Mouse (Mus musculus): ENCODE results near the gene Baiap2l1.

Gene Baiap2l1

GRCm38 (mm10) chr5:144283551-144284031 lies 74.3 kb downstream of the Baiap2l1 start:
- DNase-seq: no peak

GRCm38 (mm10) chr5:144282470-144283260 lies 75.2 kb downstream of the Baiap2l1 start:
- DNase-seq: no peak

DNA sequence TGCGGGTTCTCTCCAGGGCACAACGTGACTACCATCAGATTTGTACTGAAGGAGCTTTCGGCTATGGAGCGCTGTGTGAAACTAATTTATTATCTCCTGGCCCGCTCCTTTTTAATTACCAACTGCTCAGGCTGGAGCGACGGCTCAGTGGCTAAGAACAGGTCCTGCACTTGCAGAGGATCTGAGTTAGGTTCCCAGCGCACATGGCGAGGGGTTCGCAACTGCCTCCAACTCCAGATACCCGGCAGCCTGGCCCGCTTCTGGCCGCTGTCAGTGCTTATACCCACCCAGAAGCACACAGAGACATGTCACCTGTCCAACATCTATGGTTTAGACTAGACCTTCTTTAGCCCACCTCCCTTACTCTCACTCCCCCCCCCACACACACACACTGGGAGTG lies 78.0 kb downstream of the Baiap2l1 start:
- DNase-seq: no peak

DNA sequence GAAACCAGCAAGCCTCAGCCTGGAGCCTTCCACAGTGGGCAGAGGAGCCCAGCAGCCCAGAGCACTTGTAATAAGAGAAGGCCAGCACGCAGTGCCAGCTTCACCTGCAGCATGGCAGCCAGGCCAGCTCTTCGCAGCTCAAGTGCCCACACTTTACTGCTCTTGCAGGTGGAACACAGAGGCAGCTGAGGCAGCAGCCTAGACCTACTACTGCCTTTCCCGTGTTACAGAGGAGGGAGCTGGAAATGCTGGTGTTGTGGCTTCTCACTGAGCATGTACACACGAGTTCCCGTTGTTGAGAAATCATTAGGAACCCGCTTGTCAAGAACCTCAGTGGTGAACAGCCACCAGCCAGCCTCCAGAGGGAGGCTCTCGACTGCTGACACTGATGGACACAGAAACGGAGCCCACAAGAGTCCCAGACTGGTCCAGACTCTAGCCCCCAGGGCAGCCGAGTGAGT lies 78.8 kb downstream of the Baiap2l1 start:
- DNase-seq: no peak

DNA sequence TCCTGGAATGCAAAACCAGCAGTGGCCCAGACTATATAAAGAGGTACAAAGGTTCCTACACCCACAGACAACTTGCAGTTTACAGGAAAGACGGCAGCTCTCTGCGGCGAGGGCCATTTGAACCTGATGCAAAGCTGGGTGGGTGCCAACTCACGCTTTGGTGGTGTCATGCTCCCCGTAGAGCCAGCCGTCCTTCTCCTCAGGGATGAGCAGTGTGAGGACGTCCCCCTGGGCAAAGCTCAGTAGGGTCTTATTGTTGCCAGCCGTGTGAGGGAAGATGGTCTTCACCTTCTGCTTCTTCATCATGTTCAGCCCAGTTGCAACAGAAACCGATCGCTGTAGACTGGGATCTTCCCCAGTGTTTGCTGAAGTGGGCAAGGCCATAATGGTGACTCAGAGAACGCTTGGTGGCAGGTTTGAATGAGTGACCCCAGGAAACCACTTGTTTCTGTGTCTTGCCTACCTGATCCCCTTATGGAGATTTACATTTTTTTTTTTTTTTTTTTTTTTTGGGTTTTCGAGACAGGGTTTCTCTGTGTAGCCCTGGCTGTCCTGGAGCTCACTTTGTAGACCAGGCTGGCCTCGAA lies 79.4 kb downstream of the Baiap2l1 start:
- DNase-seq: no peak

DNA sequence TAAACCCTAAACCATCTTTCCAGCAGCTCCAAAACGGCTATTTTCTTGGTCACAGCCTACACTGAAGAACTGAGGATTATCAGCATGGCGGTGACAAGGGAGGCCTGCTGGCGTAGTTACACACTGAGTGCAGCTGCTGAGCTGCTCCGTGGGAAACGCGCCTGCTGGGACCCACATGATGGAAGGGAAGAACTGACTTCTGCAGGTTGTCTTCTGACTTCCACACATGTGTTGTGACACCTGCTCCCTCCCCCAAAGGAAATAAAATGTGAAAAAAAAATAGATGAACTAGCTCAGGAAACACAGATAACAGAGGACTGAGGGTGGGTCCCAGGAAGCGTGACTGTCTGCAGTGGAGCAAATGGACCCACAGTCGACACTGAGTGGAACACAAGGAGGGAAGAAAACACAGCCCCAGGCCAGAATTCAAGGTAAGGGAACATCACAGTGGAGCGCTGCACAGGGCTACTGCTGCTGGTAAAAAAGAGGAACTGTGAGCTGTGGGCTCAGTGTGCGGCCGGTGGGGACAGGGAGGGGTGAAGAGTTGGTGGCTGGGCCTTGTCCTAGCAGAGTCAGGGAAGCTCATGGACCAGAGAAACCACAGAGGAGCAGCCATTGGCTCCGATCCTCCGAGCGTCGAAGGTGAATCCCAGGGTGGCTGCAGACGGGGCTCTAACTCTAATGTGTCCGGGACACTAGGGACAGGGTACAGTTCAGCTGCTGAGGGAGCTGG lies 80.8 kb downstream of the Baiap2l1 start:
- DNase-seq: peak; percentile 17

GRCm38 (mm10) chr5:144274904-144275303 lies 83.0 kb downstream of the Baiap2l1 start:
- no peak for DNase-seq

DNA sequence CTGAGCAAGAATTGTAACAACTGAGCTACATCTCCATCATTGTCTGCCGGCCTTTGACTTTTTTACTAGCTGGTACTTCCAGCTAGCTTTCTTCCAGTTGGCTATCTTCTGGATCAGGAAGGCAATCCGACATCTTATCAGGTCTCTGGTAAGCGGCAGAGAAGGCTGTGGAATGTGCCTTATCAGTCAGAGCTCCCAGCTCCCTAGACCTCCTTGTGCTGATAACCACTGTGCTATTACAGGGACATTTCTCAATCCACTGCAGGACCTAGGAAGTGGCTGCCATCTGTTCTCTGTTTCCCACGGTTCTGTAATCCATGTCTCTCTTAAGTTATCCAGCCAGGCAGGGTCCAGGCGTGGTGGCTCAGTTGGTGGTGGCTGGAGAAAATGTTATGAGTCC lies 86.1 kb downstream of the Baiap2l1 start:
- DNase-seq: no peak

DNA sequence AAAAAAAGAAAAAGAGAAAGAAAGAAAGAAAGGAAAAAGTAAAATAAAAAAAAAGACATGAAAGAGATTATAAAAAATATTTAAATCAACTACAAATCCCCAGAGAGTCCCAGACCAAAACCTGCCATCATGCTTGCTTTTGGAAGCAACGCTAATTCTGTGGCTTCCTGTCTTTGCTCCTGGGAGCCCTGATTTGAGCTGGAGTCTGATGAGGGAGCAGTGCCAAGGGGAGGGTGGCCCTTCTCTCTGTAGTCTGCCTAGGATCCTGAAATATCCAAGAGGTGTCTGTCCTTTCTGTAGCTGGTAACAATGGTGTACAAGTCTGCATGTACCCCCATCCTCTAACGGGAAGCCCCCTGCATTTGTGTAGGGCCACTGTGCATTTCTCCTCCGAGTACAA lies 86.8 kb downstream of the Baiap2l1 start:
- DNase-seq: no peak

DNA sequence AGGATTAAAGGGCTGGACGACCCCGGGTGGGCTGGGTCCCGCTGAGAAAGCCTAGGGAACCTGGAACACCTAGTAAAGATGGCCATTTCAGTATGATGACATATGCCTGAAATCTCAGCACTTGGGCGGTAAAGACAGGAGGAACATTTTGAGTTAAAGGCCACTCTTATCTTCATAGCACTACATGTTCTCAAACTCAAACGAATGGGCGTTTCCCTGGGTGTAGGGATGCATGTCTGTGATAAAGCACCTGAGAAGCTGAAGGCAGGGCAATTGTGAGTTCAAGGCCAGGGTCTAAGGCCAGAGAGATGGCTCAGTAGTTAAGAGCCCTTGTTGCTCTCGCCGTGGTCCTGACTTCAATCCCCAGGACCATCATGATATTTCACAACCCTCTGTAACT lies 87.5 kb downstream of the Baiap2l1 start:
- DNase-seq: no peak

DNA sequence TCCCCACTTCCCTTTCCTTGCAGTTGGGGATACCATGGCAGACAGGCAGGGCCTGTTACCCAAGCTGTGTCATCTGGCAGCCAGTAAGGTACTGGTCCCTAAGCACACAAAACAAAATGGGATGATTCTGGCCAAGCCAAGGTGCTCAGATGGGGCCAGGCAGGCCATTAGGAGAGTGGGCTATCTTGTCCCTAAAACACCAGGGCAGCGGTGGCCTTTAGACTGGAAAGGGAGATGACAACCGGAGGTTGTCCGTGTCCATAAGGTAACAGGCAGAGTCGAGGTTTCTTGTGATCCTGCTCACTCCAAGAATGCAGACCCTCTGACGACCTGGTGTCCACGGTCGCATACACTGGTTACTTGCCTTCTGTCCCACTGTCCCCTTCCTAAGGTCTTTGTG lies 88.0 kb downstream of the Baiap2l1 start:
- no peak for DNase-seq

DNA sequence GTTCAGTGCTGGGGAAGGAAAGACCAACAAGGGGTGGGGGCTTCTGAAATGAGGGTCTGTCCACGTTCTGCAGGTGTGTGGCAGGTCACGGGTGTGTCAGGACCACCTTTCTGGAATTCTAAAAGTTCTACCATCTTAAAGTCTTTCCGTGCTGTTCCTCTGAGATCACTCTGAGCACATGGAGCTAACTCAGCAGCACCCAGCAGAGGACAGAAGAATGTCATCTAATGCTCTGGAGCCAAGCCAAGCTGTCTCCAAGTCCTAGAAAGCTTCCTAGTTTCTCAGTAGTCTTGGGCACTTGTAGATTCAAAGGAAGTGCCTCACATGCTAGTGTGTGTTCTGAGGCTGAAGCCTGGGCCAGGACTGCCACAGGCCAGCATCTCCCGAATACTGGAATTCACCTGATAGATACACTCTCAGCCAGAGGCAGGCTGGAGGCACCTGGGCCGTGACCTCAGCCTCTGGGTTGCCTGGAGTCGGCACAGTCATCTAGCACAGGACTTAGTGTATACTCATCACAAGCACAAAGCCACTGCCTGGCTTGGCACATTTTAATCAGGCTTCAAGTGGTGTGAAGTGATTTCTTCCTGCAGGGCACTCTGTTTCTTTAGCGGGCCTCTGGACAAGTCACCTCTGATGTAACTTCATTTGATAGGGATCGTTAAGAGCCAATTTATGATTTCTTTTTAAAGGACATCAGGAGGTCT lies 90.2 kb downstream of the Baiap2l1 start:
- no peak for DNase-seq

DNA sequence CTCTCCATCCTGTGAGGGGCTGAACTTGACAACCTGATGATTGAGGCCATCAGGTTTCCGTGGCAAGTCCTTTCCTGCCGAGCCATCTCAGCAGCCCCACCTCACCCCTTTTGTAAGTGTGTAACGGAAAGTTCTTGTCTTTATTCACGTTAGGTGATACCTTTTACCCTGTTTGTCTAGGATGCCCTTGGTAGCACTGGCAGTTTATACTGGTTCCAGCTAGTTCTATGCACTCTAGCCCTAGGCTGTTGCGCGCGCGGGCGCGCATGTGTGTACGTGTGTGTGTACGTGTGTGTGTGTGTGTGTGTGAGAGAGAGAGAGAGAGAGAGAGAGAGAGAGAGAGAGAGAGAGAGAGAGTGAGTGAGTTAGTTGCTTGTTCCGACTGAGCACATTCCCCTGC lies 94.4 kb downstream of the Baiap2l1 start:
- DNase-seq: no peak

- DNase-seq: no peak
Measured at GRCm38 (mm10) chr5:144263082-144263481, 94.8 kb downstream of the Baiap2l1 start.

DNA sequence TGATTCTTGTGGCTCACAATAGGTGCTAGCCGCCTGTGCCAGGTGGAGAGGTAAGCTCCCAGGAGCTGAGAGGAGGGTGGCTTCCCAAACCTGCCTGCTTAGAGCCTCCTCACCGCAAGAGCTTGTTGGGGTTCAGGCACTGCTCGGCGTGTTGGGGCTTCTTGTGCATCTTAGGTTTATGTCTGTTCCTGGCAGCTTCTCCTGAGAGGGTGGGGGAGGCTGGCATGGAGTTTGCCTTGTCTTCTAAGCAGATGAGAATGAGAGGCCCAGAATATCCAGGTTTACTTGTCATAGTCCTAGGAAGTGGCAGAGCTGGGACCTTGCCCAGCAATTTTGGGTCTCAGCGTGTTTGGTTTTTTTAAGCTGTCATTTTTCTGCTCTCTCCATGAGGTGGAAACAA lies 96.1 kb downstream of the Baiap2l1 start:
- no peak for DNase-seq

GRCm38 (mm10) chr5:144261309-144261708 lies 96.6 kb downstream of the Baiap2l1 start:
- no peak for DNase-seq

GRCm38 (mm10) chr5:144260464-144260863 lies 97.4 kb downstream of the Baiap2l1 start:
- DNase-seq: no peak

- no peak for DNase-seq
Measured at GRCm38 (mm10) chr5:144259228-144259627, 98.7 kb downstream of the Baiap2l1 start.

DNA sequence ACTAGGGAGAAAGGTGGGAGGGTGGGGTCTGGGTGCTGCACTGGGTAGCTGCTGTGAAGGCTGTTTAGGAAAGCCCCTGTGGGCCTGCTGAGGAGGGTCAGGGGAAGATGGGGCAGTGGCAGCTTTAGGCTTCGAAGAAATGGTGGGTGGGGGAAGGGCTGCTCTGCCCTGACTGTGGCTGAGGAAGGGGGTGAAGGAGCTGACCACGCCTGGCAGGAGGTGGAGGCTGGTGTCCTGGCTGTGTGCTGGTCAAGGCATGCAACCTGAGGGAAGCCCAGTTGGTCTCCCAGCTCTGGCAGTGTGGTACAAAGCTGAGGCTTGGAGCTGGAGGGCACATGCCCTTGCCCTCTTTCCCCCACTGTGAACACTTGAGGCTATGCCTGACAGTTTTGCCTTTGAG lies 99.2 kb downstream of the Baiap2l1 start:
- no peak for DNase-seq

GRCm38 (mm10) chr5:144258131-144258611 lies 99.7 kb downstream of the Baiap2l1 start:
- DNase-seq: no peak

- no peak for DNase-seq
Measured at GRCm38 (mm10) chr5:144257451-144258110, 100.3 kb downstream of the Baiap2l1 start.

DNA sequence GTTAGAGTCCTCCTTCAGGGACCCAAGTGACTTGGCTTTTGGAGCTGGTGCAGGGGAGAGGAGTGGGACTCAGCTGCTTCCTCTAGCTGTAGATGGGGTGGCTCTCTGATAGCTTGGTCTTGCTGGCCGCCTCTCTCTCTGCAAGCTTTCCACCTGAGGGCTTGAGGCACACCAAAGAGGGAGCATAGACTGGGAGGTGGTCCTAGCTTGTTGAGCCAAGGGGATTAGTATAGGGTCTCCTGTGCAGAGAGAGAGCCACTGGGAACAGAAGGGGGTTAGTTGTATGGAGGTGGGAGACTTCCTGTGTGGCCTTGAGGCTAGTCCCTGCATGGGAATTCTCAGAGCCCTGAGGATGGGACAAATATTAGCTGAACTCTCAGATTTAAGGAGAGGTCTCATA lies 101.0 kb downstream of the Baiap2l1 start:
- DNase-seq: no peak

DNA sequence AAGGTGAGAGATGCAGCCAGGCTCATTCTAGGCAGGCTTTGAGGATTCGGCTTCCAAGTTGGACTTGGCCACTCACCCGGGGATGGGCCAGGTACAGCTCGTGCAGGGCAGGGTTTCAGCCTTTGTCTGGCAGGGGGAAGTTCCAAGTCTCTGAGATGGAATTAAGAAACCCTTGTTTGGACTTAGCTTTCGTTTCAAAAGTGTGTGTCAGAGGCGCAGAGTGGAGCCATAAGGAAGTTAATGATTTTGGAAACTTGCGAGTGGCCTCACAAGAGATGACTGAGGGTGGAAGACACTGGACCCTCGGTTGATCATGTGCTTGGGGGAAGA lies 101.4 kb downstream of the Baiap2l1 start:
- DNase-seq: no peak

All from liver (tissue).